In the genomic region with DNA sequence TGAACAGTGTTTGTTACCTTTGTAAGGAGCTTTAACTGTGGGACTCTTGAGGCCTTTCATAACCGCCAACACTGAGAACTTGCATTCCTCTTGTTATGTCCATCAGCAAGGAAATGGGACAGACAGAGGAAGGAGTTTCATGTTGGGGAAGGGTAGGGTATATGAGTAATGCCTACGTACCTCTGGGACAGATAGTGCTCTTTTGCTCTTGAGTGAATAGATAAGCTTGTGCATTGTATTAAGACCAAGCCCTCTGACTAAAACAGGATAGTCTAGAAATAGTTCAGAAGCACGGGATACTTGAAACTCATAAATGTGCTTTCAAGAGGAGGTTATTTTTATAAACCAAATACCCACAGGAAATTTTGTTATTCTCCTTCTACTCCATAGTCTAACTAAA, we compare ENCODE assay signal across 13 mouse cellular contexts.
"Had no signal": no experiment of that assay in that cellular context is flagged by ENCODE, and none has a peak within 500 bp of the region (broad histone marks: within the 10 kb centered on the region; RNA-seq: fewer than 3 reads in every experiment).

No protein-coding gene starts in this region.

- H3K4me3 ChIP-seq: limb, embryonic 15.5 days; liver, embryonic 13.5 days; midbrain, embryonic 12.5 days had no signal

- H3K4me1 ChIP-seq: limb, embryonic 15.5 days; liver, embryonic 13.5 days; midbrain, embryonic 12.5 days had no signal

- ATAC-seq: liver, postnatal 0 days; midbrain, embryonic 16.5 days had no signal

- DNase-seq: kidney, adult 9 months; kidney, postnatal 36 days; layer of hippocampus, adult 9-11 months; layer of hippocampus, postnatal 36 days; liver, embryonic 13.5 days; liver, postnatal 0 days; right cerebral cortex, postnatal 14 days; thymus, postnatal 4 days had no signal

- H3K4me2 ChIP-seq: limb, embryonic 15.5 days; liver, embryonic 13.5 days; midbrain, embryonic 12.5 days had no signal

- H3K9ac ChIP-seq: limb, embryonic 15.5 days; liver, embryonic 13.5 days; liver, postnatal 0 days; midbrain, embryonic 12.5 days had no signal

- H3K36me3 ChIP-seq: limb, embryonic 15.5 days; liver, embryonic 13.5 days; midbrain, embryonic 12.5 days had no signal

- H3K27me3 ChIP-seq: limb, embryonic 15.5 days; liver, embryonic 13.5 days; midbrain, embryonic 12.5 days had no signal

- H3K9me3 ChIP-seq: limb, embryonic 15.5 days; liver, embryonic 13.5 days; midbrain, embryonic 12.5 days had no signal

- H3K27ac ChIP-seq: kidney, postnatal 0 days; limb, embryonic 15.5 days; liver, embryonic 13.5 days; macrophage; midbrain, embryonic 12.5 days had no signal
